Mouse (Mus musculus): ENCODE measurements around the gene AC124502.3.

The AC124502.3 gene

DNA sequence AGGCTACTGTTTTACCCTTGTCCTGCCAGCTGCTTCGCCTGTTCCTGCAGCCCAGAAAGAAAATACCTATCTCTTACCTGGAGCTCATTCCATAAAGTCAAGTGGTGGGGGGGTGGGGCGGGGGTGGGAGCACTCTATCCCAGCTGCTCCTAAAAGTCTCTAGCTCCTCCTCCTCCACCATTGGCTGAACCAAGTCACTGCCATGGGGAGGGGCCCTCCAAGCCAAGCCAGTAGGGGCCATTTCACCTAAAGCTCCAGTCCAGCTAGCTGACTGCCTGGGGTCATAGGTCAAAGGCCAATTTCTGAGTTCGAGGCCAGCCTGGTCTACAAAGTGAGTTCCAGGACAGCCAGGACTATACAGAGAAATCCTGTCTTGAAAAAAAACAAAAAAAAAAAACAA, 6.0 kb upstream of the AC124502.3 start:
- 86% methylated on average over 3 of the region's 3 CpGs for WGBS

DNA sequence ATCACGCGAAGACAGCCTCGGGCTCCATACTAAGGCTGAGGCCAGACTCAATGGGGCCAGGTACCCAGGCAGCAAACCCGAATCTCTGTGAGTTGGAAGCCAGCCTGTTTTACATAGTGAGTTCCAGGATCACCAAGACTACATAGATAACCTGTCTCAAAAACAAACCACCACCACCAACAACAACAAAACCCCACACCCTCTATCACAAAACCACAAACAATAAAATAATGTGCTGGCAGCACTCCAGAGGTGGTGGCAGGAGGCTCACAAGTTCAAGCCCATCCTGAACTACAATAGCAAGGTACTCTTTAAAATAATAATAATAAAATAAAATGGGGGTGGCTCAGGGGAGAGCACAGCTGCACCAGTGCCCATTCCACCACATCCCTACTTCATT, 2.1 kb upstream of the AC124502.3 start:
- 85% methylated on average over 4 of the region's 4 CpGs for WGBS

- 3% methylated on average over 32 of the region's 32 CpGs for WGBS
Observed at GRCm38 (mm10) chr19:5037678-5038571, 766 bp upstream of the AC124502.3 start.

DNA sequence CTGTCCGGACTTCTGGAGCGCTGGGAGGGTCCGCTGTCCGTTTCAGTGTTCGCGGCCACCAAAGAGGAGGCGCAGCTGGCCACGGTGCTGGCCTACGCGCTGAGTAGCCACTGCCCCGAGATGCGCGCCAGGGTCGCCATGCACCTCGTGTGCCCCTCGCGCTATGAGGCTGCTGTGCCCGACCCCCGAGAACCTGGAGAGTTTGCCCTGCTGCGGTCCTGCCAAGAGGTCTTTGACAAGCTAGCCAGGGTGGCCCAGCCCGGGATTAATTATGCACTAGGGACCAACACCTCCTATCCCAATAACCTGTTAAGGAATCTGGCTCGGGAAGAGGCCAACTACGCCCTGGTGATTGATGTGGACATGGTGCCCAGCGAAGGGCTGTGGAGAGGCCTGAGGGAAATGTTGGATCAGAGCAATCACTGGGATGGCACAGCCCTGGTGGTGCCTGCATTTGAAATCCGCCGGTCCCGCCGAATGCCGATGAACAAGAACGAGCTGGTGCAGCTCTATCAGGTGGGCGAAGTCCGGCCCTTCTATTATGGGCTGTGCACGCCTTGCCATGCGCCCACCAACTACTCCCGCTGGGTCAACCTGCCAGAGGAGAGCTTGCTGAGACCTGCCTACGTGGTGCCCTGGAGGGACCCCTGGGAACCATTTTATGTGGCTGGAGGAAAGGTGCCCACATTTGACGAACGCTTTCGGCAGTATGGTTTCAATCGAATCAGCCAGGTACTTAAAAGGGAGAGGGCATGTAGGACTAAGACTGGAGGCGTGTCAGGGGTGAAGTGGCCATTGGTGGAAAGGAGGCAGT, 817 bp downstream of the AC124502.3 start:
- 8% methylated on average over 41 of the region's 41 CpGs for WGBS

DNA sequence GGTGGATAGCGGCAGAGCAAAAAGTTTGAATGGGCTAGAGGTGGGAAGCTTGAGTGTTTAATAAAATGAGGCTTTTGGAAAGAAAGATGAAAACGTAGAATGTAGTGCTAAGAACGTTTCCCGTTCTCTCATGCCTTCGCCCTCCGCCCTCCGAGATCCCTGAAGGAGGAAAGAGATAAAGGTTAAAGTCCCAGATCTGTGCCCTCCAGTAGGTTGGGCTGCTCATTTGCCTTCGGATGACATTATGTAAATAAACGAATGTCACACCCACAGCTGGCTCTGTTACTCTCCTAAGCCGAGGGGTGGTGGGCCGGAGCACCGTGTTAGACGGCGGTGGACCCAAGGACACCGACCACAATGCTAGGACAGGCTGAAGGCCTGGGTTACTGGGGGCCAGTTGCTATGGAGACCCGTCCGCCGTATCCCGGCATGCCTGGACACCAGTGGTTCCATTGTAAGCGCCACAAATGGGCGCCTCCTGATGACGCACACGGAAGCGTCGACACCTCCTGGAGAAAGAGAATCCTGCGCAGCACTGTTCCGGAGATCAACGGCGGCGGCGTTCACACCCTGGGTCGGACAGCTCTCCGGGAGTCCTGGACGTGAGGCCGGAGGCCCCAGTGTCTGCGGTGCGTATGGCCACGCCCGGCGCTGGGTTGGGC, 2.3 kb downstream of the AC124502.3 start, which contains the start of gene Brms1:
Gene Brms1 (plus strand): TSS at position 493 of the 662 bp plus-strand sequence.
- WGBS: 4% methylated on average over 40 of the region's 40 CpGs

- 3% methylated on average over 16 of the region's 16 CpGs for WGBS
Observed at GRCm38 (mm10) chr19:5041588-5041987, 2.9 kb downstream of the AC124502.3 start.

GRCm38 (mm10) chr19:5045531-5045930, 6.8 kb downstream of the AC124502.3 start:
- 43% methylated on average over 4 of the region's 4 CpGs for WGBS

DNA sequence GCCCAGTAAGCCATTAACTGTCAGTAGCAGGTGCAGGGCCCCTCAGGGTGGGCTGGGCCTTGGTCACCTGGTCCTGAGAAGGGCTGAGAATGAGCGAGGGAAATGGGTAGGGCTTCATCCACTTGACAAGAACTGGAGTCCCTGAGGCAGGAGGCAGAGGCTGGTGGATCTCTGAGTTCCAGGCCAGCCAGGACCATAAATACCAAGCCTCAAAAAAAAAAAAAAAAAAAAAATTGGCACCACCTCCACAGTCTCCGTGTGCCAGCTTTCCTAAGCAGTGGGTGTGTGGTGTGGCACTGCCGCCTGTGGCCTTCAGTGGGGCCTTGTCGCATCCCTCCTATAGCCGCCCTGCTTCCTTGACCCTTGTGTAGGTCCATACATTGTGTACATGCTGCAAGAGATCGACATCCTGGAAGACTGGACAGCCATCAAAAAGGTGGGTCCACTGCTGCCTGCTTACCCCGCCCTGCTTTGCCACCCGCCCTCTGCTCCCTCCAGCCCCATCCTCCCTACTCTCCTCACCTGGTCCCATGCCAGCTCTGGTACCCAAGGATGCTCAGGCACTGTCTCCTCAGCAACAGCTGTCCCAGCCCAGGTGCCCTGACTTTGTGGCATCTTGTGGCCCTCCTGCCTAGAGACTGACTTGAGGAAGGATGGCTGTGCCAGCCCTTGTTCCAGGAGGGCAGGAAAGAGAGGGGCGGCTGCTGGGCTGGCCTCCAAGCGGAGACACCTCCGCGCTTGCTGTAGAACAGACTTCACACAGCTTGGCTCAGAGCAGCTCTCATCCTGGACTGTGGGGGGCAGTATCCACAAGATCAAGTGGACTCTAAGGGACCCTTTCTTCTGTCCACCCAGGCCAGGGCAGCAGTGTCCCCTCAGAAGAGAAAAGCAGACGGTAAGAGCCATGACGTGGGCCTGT, 9.7 kb downstream of the AC124502.3 start:
- WGBS: 57% methylated on average over 14 of the region's 14 CpGs

DNA sequence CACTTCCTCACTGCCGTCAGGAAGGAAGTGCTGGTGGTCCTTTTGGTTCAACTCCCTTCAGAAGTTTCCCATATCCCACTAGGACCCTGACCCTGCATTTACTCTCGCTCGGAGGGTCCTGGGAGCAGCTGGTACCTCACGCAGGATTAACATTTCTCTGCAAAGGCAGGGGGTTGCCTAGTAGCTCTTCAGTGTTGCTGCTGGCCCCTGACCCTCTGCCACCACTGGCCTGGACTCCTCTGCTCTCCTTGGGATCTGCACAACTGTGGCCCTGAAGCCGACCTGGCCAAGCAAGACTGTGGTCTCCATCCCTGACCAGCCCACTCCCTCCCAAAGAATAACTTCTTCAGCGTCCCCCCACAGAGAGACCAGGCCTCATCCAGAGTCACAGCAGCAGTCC, 10.6 kb downstream of the AC124502.3 start:
- WGBS: 73% methylated on average over 6 of the region's 6 CpGs

- 9% methylated on average over 14 of the region's 14 CpGs for WGBS
Observed at GRCm38 (mm10) chr19:5050047-5050905, 11.6 kb downstream of the AC124502.3 start, which contains the start of gene Rin1. Gene Rin1 (plus strand): TSS chr19:5050481.

GRCm38 (mm10) chr19:5051031-5051430, 12.3 kb downstream of the AC124502.3 start:
- 18% methylated on average over 17 of the region's 17 CpGs for WGBS

- 49% methylated on average over 3 of the region's 3 CpGs for WGBS
Observed at GRCm38 (mm10) chr19:5051515-5051914, 12.8 kb downstream of the AC124502.3 start.

GRCm38 (mm10) chr19:5052166-5052822, 13.6 kb downstream of the AC124502.3 start:
- 34% methylated on average over 25 of the region's 25 CpGs for WGBS

- 63% methylated on average over 17 of the region's 17 CpGs for WGBS
Observed at GRCm38 (mm10) chr19:5052853-5053252, 14.2 kb downstream of the AC124502.3 start.

GRCm38 (mm10) chr19:5053909-5054308, 15.2 kb downstream of the AC124502.3 start:
- 35% methylated on average over 9 of the region's 9 CpGs for WGBS

- WGBS: 22% methylated on average over 6 of the region's 6 CpGs
Observed at GRCm38 (mm10) chr19:5056251-5056650, 17.6 kb downstream of the AC124502.3 start.

DNA sequence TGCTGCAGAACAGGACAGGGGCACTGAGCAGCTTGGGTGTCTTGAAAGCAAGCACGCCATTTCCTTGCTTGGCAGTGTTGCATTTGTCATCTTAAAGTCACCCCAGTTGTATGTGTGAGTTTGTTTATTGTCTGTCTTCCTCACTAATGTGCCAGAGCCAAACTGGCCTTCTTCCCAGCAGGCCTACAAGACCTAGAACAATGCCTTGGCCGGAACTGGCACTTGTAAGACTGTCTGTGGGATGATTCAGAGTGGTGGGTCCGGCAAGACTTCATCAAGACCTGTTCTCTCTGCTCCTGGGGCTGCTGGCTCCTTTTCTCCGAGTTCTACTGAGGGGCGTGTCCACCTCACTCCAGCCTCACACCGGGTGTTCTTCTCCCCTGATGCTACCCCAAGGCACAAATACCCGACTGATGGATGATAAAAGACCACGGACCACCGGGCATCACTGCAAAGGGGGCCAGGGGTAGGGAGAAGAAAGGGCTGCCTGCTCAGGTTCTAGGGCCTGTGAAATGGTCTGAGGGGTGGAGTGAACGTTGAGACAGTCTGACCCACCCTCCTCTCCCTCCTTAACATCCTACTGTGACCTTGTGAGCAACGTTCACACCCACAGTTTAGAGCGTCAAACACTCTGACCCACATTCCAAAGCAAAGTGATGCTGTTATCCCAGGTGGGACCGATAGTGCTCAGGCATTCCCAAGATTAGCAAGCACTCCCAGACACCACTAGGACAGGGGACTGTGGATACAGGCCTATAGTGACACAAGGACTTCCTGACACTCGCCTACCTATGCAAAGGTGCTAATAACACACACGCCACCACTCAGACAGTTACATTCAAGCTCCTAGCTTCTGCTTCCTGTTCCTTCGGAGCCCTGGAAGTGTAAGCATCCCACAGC, 19.4 kb downstream of the AC124502.3 start:
- 28% methylated on average over 16 of the region's 16 CpGs for WGBS

Measured in cerebral cortex, adult 2 months (tissue).